Mouse (Mus musculus) 3134 (cell line): ENCODE data around the gene Ctsd.
"Not testable (repeated sequence)": the region's sequence is repeated elsewhere in the genome, so short reads cannot be mapped to it uniquely, and the experiment has no call there.

Experiments
- DNase-seq: peaks from one replicate; pipeline ENCODE4 v3.0.0-alpha.2; 2011; ENCODE audit warnings: low spot score; ENCODE audit not compliant: insufficient read length; ENCODE audit errors: extremely low read depth

Gene Ctsd

DNA sequence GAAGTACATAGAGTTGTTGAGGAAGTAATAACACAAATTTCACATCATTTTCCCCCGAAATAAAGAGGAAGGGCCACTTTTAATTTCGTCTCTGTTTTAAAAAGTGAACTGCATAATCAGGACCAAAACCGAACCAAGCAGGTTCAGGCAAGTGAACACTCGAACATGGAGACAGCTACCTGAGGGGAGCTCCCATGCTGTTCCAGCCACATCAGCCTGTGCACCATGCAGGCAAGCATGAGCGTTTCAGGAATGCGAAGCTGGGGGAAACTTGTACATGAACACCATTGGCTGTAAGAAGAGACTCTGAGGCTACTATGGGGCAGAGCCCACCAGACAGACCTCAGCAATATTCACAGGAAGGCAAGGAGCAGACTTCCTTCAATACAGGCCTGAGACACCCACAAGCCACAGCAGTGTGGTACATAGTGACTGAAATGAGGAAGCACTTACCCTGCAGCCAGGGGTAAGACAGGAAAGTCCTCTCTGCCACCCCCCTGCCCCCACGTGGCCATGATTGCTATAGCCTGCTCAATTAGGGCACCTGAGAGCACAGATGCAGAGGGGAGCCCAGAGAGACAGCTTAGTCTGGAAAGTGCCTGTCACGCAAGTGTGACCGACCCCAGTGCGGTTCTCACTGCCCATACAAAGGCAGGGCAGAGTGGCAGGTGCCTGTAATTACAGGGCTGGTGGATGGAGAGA, 47.4 kb downstream of the Ctsd start:
- DNase-seq = no peak

DNA sequence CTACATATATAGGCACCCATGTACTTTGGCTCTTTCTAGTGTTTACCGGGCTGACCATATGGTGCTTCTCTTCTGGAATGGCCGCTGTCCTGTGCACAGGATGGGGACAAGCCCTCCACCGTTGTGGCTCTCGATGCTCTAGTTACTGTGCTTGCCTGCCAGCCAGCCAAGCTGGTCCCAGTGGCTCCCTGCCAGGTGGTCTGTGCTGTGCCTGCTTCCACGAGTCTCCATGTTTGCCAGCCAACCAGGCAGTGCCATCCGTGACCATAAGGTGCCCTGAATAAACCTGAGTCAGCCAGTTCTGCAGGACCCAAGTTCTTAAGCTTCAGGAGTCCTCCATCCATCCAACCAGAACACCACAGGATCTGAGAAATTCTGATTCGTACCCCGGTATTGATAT, 52.7 kb downstream of the Ctsd start:
- no peak for DNase-seq

GRCm38 (mm10) chr7:142334246-142334645, 53.6 kb downstream of the Ctsd start:
- DNase-seq = peak; percentile 56

- DNase-seq = not testable (repeated sequence)
Observed at GRCm38 (mm10) chr7:142332741-142333140, 55.1 kb downstream of the Ctsd start.

GRCm38 (mm10) chr7:142331281-142331680, 56.6 kb downstream of the Ctsd start:
- no peak for DNase-seq

GRCm38 (mm10) chr7:142330271-142330724, 57.5 kb downstream of the Ctsd start:
- no peak for DNase-seq

GRCm38 (mm10) chr7:142328507-142328906, 59.3 kb downstream of the Ctsd start:
- DNase-seq = no peak

GRCm38 (mm10) chr7:142326714-142327445, 61.0 kb downstream of the Ctsd start:
- no peak for DNase-seq
